Mouse (Mus musculus) intestine, embryonic 16.5 days (tissue): Measurements from ENCODE around the gene Grpel1. TPM values are rescaled to one million over a fixed set of nuclear protein-coding genes. Genes with fewer than 3 reads are reported as not detected.

ENCODE experiments used
- ATAC-seq: fragments of 200-750 bp; cut with Nextera tagmentation; 2 replicates; pipeline ENCODE4 v1.8.0; 2017; ENCODE audit warnings: moderate TSS enrichment, moderate library complexity
- H3K27ac ChIP-seq: fragments of 300-500 bp; sonication (generic); 2 replicates; pipeline ENCODE4 v1.5.1; 2014; ENCODE audit warnings: mild to moderate bottlenecking, low read length
- H3K27me3 ChIP-seq: fragments of 300-500 bp; sonication (generic); replicated peaks from 2 replicates; pipeline ENCODE4 v1.6.1; 2014; ENCODE audit warnings: low read length, control low read depth, mixed read lengths; ENCODE audit not compliant: control insufficient read depth, insufficient read depth
- H3K36me3 ChIP-seq: fragments of 300-500 bp; sonication (generic); 2 replicates; pipeline ENCODE4 v1.6.1; 2014; ENCODE audit warnings: low read length, control low read depth; ENCODE audit not compliant: control insufficient read depth, insufficient read depth
- H3K4me1 ChIP-seq: fragments of 300-500 bp; sonication (generic); 2 replicates; pipeline ENCODE4 v1.6.1; 2014; ENCODE audit warnings: low read length, control low read depth, mixed read lengths; ENCODE audit not compliant: control insufficient read depth, insufficient read depth
- H3K4me2 ChIP-seq: fragments of 300-500 bp; sonication (generic); 2 replicates; pipeline ENCODE4 v1.6.1; 2014; ENCODE audit warnings: low read depth, low read length, control low read depth
- H3K4me3 ChIP-seq: fragments of 300-500 bp; sonication (generic); 2 replicates; pipeline ENCODE4 v1.5.1; 2014; ENCODE audit warnings: mild to moderate bottlenecking, low read length
- H3K9ac ChIP-seq: fragments of 300-500 bp; sonication (generic); 2 replicates; pipeline ENCODE4 v1.6.1; 2014; ENCODE audit warnings: low read depth, low read length
- H3K9me3 ChIP-seq: fragments of 300-500 bp; sonication (generic); 2 replicates; pipeline ENCODE4 v1.6.1; 2016; ENCODE audit warnings: low read length, control low read depth; ENCODE audit not compliant: control insufficient read depth
- WGBS: fragments of 180-500 bp; shearing (Covaris S2); extraction: QIAGEN DNeasy Blood & Tissue Kit; methylation state at CpG from one replicate; pipeline ENCODE4 v1.1.7; 2014; 5-methylcytosine and 5-hydroxymethylcytosine counted together
- polyA plus RNA-seq: library from polyadenylated mRNA; unstranded; fragments of >200 nt; fragmentation: Nextera tagmentation; extraction: Ambion mirVana; gene quantifications from 2 replicates; pipeline ENCODE4 v1.2.1, GENCODE M21; 2015

The Grpel1 gene
- polyA plus RNA-seq, 1 experiment from 2014 or later, result 80.0 TPM

- Histone ChIP-seq H3K4me3 (peak within 1 kb of the TSS; percentile 90), H3K27ac (peak within 1 kb of the TSS; percentile 54), H3K36me3 (no peaks in the 10 kb centered on the region), H3K4me2 (peak within 1 kb of the TSS; percentile 97), H3K27me3 (peaks cover 10% of the 10 kb centered on the region; the same call in 1 of the 2 replicates), H3K9me3 (no peaks in the 10 kb centered on the region), H3K4me1 (peaks cover 21% of the 10 kb centered on the region), H3K9ac (peak within 1 kb of the TSS; percentile 92)
- WGBS, result under 1% methylated on average over 79 of the region's 97 CpGs
- ATAC-seq, result peak; percentile 99
Observed at GRCm38 (mm10) chr5:36484171-36484990, 19.6 kb downstream of the Grpel1 start, which contains the start of the genes Tada2b and Ccdc96. Gene Tada2b, minus strand, starts transcription at chr5:36484285. Gene Ccdc96, plus strand, starts transcription at chr5:36484588.

GRCm38 (mm10) chr5:36485306-36485705 lies 20.5 kb downstream of the Grpel1 start:
- H3K4me1 ChIP-seq, result peaks cover 21% of the 10 kb centered on the region
- no peak overlapping the region for H3K27ac ChIP-seq
- peak overlapping the region; percentile 64 for H3K4me3 ChIP-seq
- no peaks in the 10 kb centered on the region for H3K36me3 ChIP-seq
- no peak overlapping the region for H3K9ac ChIP-seq
- peak overlapping the region; percentile 97 for H3K4me2 ChIP-seq
- H3K27me3 ChIP-seq, result peaks cover 10% of the 10 kb centered on the region; the same call in 1 of the 2 replicates
- H3K9me3 ChIP-seq, result no peaks in the 10 kb centered on the region
- ATAC-seq, result no peak
- WGBS, result 32% methylated on average over 19 of the region's 19 CpGs

GRCm38 (mm10) chr5:36489225-36489624 lies 24.4 kb downstream of the Grpel1 start:
- no peak overlapping the region for H3K9ac ChIP-seq
- H3K36me3 ChIP-seq, result peaks cover 9% of the 10 kb centered on the region; the same call in 1 of the 2 replicates
- no peak overlapping the region for H3K4me2 ChIP-seq
- H3K4me3 ChIP-seq, result no peak overlapping the region
- H3K27ac ChIP-seq, result no peak overlapping the region
- H3K9me3 ChIP-seq, result no peaks in the 10 kb centered on the region
- ATAC-seq, result no peak
- peaks cover 10% of the 10 kb centered on the region; the same call in 1 of the 2 replicates for H3K27me3 ChIP-seq
- 53% methylated on average over 2 of the region's 2 CpGs for WGBS
- H3K4me1 ChIP-seq, result peaks cover 5% of the 10 kb centered on the region

- 92% methylated on average over 6 of the region's 6 CpGs for WGBS
- no peak overlapping the region for H3K4me3 ChIP-seq
- H3K4me2 ChIP-seq, result no peak overlapping the region
- H3K27ac ChIP-seq, result no peak overlapping the region
- peaks cover 15% of the 10 kb centered on the region for H3K36me3 ChIP-seq
- no peaks in the 10 kb centered on the region for H3K27me3 ChIP-seq
- no peak for ATAC-seq
- H3K9ac ChIP-seq, result no peak overlapping the region
- H3K9me3 ChIP-seq, result no peaks in the 10 kb centered on the region
- no peaks in the 10 kb centered on the region for H3K4me1 ChIP-seq
Observed at GRCm38 (mm10) chr5:36493919-36494318, 29.1 kb downstream of the Grpel1 start.

GRCm38 (mm10) chr5:36494709-36495108 lies 29.9 kb downstream of the Grpel1 start:
- H3K27ac ChIP-seq, result no peak overlapping the region
- ATAC-seq, result no peak
- WGBS, result 95% methylated on average over 9 of the region's 9 CpGs

GRCm38 (mm10) chr5:36505235-36505634 lies 40.4 kb downstream of the Grpel1 start:
- H3K9me3 ChIP-seq, result no peaks in the 10 kb centered on the region
- peaks cover 2% of the 10 kb centered on the region; the same call in 1 of the 2 replicates for H3K4me1 ChIP-seq
- 74% methylated on average over 7 of the region's 7 CpGs for WGBS
- no peak overlapping the region; the same call in 1 of the 2 replicates for H3K9ac ChIP-seq
- H3K4me3 ChIP-seq, result no peak overlapping the region
- no peaks in the 10 kb centered on the region for H3K27me3 ChIP-seq
- 0 out of 2 replicates have a peak overlapping the region, but pooled peaks have one; percentile 12 for H3K27ac ChIP-seq
- ATAC-seq, result peak; percentile 93
- peaks cover 8% of the 10 kb centered on the region for H3K36me3 ChIP-seq
- H3K4me2 ChIP-seq, result no peak overlapping the region

More at GRCm38 (mm10) chr5:36494709-36495108, 29.9 kb downstream of the Grpel1 start:
- Histone ChIP-seq H3K4me3 (no peak overlapping the region), H3K4me1 (no peaks in the 10 kb centered on the region), H3K36me3 (peaks cover 17% of the 10 kb centered on the region), H3K9ac (no peak overlapping the region), H3K4me2 (no peak overlapping the region), H3K9me3 (no peaks in the 10 kb centered on the region), H3K27me3 (no peaks in the 10 kb centered on the region)

GRCm38 (mm10) chr5:36505643-36506042 lies 40.8 kb downstream of the Grpel1 start:
- H3K36me3 ChIP-seq, result peaks cover 8% of the 10 kb centered on the region

GRCm38 (mm10) chr5:36508351-36508750 lies 43.6 kb downstream of the Grpel1 start:
- H3K9me3 ChIP-seq, result no peaks in the 10 kb centered on the region
- no peaks in the 10 kb centered on the region for H3K27me3 ChIP-seq
- H3K4me3 ChIP-seq, result no peak overlapping the region
- no peak overlapping the region for H3K9ac ChIP-seq
- 94% methylated on average over 10 of the region's 10 CpGs for WGBS
- no peak overlapping the region for H3K4me2 ChIP-seq
- H3K27ac ChIP-seq, result no peak overlapping the region
- ATAC-seq, result no peak
- H3K4me1 ChIP-seq, result peaks cover 2% of the 10 kb centered on the region; the same call in 1 of the 2 replicates
- H3K36me3 ChIP-seq, result peaks cover 7% of the 10 kb centered on the region

More at GRCm38 (mm10) chr5:36505643-36506042, 40.8 kb downstream of the Grpel1 start:
- H3K27me3 ChIP-seq, result no peaks in the 10 kb centered on the region
- peak; percentile 80 for ATAC-seq
- no peak overlapping the region; the same call in 1 of the 2 replicates for H3K9ac ChIP-seq
- H3K4me3 ChIP-seq, result no peak overlapping the region
- 0 out of 2 replicates have a peak overlapping the region, but pooled peaks have one; percentile 12 for H3K27ac ChIP-seq
- peaks cover 2% of the 10 kb centered on the region; the same call in 1 of the 2 replicates for H3K4me1 ChIP-seq
- no peaks in the 10 kb centered on the region for H3K9me3 ChIP-seq
- WGBS, result 67% methylated on average over 5 of the region's 5 CpGs
- no peak overlapping the region for H3K4me2 ChIP-seq

- no peak overlapping the region for H3K4me3 ChIP-seq
- no peaks in the 10 kb centered on the region for H3K27me3 ChIP-seq
- H3K27ac ChIP-seq, result no peak overlapping the region
- no peak for ATAC-seq
- no peaks in the 10 kb centered on the region for H3K9me3 ChIP-seq
- no peak overlapping the region for H3K9ac ChIP-seq
- H3K4me1 ChIP-seq, result no peaks in the 10 kb centered on the region
- no peak overlapping the region for H3K4me2 ChIP-seq
- WGBS, result 86% methylated on average over 2 of the region's 2 CpGs
- peaks cover 2% of the 10 kb centered on the region for H3K36me3 ChIP-seq
Observed at GRCm38 (mm10) chr5:36510956-36511355, 46.2 kb downstream of the Grpel1 start.
